Mouse (Mus musculus) adrenal gland, adult 2 months (tissue): Measurements from ENCODE around the gene Tbxa2r. TPM values are rescaled to one million over a fixed set of nuclear protein-coding genes. Genes with fewer than 3 reads are reported as not detected.

Experiments used
- DNase-seq: peaks from one replicate; pipeline ENCODE4 v3.0.0; 2021
- polyA plus RNA-seq: library from polyadenylated mRNA; depleted of rRNA; stranded (reverse); fragments of >200 nt; gene quantifications from 2 replicates; pipeline ENCODE4 v1.2.3, GENCODE M21; 2012
- total RNA-seq, 2 experiments: library from RNA; stranded (reverse); gene quantifications; 2 replicates each; pipeline ENCODE4 v1.2.3; 2021

Tbxa2r gene
- total and polyA plus RNA-seq, 3 experiments = 33.2 to 154 (median 45.4) TPM

GRCm38 (mm10) chr10:81320550-81321347 is 7.8 kb upstream of the Tbxa2r start, which contains the start of gene Cactin:
Gene Cactin, plus strand, starts transcription at chr10:81321103.
- peak; percentile 100 for DNase-seq

DNA sequence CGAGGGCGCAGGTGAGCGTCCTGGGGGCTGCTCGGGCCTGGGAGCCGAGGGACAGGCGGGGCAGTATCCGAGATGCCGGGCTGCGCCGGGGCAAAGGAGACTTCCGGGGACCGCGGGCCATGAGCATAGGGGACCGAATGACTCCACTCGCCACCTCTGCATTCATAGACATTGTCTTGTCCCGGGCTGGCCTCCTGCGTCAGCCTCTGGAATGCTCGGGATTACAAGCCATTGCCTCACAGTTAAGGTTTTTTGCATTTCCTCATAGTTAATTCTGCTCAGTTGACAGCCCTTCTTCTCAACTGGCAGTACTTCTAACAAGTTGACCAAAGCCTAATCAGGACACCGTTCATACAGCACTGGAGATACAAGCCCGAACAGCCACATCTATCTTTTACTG is 7.1 kb upstream of the Tbxa2r start:
- no peak for DNase-seq

DNA sequence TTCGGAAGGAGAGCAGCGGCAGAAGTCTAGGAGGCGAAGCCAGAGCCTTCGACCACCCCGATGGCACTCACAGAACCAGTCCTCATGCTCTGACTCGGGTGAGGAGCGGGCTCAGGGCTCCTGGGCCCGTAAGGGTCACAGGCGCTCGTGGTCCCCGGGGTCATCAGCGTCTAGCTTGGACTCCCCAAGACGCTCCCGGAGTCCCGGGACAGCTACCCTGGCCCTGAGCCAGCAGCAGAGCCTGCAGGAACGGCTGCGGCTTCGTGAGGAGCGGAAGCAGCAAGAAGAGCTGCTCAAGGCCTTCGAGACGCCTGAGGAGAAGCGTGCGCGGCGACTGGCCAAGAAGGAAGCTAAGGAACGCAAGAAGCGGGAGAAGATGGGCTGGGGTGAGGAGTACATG is 6.1 kb upstream of the Tbxa2r start:
- DNase-seq = no peak

GRCm38 (mm10) chr10:81323141-81323775 is 5.3 kb upstream of the Tbxa2r start:
- DNase-seq = peak; percentile 8

- no peak for DNase-seq
These were observed 4.6 kb upstream of the Tbxa2r start for GRCm38 (mm10) chr10:81323791-81324530.

- DNase-seq = peak; percentile 11
These were observed 3.4 kb upstream of the Tbxa2r start for GRCm38 (mm10) chr10:81325176-81325575.

- no peak for DNase-seq
These were observed 2.8 kb upstream of the Tbxa2r start for GRCm38 (mm10) chr10:81325781-81326180.

- peak; percentile 73 for DNase-seq
These were observed 1.7 kb upstream of the Tbxa2r start for GRCm38 (mm10) chr10:81326858-81327257.

GRCm38 (mm10) chr10:81327959-81328358 is 572 bp upstream of the Tbxa2r start:
- DNase-seq = no peak

- no peak for DNase-seq
These were observed 854 bp downstream of the Tbxa2r start for GRCm38 (mm10) chr10:81329194-81329975.

DNA sequence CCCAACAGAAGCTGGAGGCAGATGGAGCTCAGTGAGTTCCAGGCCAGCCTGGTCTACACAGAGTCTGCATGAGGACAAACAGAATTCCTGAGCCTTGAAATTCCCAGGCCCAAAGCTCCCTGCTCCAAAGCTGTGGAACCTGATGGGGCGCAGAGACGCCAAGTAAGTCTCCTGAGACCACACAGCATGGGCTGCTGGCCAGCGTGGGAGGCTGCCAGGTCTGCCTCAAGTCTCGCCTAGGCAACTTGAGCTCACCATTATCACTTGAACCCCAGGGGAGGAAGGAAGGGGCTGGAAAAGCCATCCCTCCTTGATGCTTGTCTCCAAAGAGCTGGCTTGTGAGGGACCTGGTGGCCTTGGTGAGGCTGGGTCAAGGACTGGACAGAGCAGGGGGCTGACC is 1.5 kb downstream of the Tbxa2r start:
- DNase-seq = no peak

DNA sequence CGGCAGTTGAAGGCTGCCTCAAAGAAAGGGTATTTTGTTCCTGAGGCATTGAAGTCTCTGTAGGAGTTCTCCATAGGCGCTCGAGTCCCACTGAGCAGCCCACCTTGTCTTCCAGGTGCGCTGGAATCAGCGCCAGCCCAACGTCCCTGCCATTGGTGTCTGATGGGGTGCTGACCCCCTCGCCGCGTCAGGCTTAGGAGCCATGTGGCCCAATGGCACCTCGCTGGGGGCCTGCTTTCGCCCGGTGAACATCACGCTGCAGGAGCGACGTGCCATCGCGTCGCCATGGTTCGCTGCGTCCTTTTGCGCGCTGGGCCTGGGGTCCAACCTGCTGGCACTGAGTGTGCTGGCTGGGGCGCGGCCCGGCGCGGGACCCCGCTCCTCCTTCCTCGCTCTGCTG is 3.7 kb downstream of the Tbxa2r start:
- no peak for DNase-seq

- no peak for DNase-seq
These were observed 5.8 kb downstream of the Tbxa2r start for GRCm38 (mm10) chr10:81334324-81334723.

DNA sequence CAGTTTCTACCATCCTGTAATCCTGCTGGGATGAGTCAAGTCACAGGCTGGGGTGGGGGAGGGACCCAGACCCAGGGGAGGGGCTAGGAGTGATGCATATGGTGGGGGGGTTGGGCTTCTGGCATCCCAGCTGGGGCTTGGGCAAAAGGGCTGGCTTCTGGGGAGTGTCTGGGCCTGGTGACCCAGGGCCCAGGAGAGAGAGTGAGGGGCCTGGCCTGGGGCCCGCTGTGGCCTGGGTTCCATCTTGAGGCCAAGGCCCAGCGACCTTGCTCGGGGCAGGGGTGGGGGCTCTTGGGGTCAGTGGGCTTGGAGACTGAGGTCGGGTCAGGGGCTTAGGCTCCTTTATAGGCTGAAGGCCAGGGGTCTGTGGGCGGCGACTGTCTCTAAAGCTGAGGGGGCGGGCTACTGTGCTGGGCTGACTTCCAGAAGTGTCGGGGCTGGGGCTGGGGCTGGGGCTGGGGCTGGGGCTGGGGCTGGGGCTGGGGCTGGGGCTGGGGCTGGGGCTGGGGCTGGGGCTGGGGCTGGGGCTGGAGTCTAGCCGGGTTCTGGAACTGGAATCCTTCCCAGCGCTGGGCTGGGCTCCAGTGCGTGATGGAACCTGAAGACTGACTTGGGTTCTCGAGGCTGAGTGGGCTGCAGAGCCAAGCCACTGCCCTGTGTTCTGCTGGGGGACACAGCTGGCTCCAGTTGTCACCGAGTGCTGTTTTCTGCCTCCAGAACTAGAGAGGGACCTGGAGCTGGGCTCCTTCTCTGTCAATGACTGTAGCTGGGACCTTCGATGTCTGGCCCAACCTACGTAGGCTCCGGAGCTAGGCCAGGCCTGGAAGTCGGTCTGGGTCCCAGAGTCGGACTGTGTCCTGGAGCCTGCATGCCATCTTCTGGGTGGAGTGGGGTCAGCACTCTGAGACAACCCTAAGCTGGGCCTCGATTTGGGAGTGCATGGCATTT is 7.1 kb downstream of the Tbxa2r start:
- no peak for DNase-seq

- DNase-seq = no peak
These were observed 8.0 kb downstream of the Tbxa2r start for GRCm38 (mm10) chr10:81336558-81336957.

GRCm38 (mm10) chr10:81340551-81341332 is 12.2 kb downstream of the Tbxa2r start:
- DNase-seq = no peak

GRCm38 (mm10) chr10:81341333-81341949 is 12.9 kb downstream of the Tbxa2r start:
- DNase-seq = peak; percentile 78

DNA sequence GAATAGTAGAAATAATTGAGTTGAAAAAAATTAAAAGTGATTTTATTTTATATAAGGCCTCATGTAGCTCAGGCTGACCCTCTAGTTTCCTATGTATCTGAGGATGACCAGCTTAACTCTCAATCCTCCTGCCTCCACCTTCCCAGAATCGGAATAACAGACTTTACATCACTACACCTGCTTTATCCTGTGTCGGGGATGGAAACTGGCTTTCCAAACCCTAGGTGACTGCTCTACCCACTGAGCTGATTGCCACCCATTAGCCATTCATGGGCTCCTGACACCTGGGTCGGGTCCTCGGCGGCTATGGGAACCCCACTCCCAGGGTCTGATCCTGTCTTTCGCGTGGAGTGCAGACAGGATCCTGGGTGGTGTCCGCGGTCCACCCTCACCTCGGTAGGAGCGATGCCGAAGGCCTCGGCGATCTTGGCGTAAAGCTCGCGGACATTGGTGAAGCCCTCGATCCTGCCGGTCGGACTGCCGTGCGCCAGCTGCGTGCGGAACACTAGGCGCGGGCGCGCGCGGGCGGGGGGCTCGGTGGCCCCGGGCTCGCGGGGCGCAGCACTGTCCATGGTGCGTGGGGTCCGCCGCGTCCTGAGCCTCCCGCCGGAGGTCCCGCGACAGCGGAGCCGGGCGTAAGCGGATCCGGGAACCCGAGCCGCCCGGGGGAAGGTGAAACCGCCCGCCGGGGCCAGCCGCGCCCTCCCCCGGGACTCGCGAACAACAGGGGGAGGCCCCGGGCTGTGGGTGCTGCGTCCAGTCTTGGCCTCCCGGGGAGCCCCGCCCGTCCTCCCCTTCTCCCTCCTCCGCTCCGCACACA is 14.4 kb downstream of the Tbxa2r start, which contains the start of gene Gipc3:
TSS of gene Gipc3 (minus strand) at position 581 of the 820 bp plus-strand sequence.
- DNase-seq = peak; percentile 56
